Mouse (Mus musculus) liver, embryonic 14.5 days (tissue): ENCODE results near the gene Naga.

ENCODE experiments used
- CTCF ChIP-seq: IDR thresholded peaks from 2 replicates; pipeline ENCODE4 v1.5.1; 2016; ENCODE audit warnings: antibody characterized with exemption, low read depth, control low read depth
- EP300 ChIP-seq: IDR thresholded peaks from 2 replicates; pipeline ENCODE4 v1.6.1; 2016; ENCODE audit warnings: antibody characterized with exemption, low read depth

DNA sequence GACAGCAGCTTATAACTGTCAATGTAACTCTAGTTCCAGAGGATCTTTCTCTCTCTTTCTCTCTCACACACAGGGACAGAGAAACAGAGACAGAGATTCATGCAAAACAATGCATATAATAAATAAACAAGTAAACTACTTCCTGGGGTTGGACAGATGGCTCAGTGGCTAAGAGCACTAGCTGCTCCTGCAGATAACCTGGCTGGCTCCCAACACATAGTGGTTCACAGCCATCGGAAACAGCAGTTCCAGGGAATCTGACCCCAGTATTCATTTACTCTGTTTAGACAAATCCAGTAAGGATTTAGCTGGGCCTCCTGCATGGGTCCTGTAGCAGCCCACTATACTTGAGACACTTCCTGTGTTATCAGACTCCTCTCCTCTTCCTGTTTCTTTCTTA lies 19.1 kb downstream of the Naga start:
- TF ChIP-seq CTCF (no peak), EP300 (no peak)
